Mouse (Mus musculus) heart, adult 2 months (tissue): ENCODE data around the gene Cacng4. TPM values are rescaled to one million over a fixed set of nuclear protein-coding genes. Genes with fewer than 3 reads are reported as not detected.

Source experiments
- DNase-seq, 2 experiments: peaks; one replicate each; pipeline ENCODE4 v3.0.0; 2021
- H3K27ac ChIP-seq: fragments of 200-600 bp; 2 replicates; pipeline ENCODE4 v1.8.1; 2022
- H3K27me3 ChIP-seq: fragments of 200-500 bp; 2 replicates; pipeline ENCODE4 v1.6.1; 2012; ENCODE audit warnings: mild to moderate bottlenecking, low read length, inconsistent platforms, mixed read lengths; ENCODE audit not compliant: control insufficient read depth, insufficient read depth
- H3K36me3 ChIP-seq: fragments of 200-500 bp; 2 replicates; pipeline ENCODE4 v1.6.1; 2012; ENCODE audit warnings: low read length, inconsistent platforms; ENCODE audit not compliant: control insufficient read depth, insufficient read depth
- H3K4me1 ChIP-seq: fragments of 200-500 bp; 2 replicates; pipeline ENCODE4 v1.6.1; 2011; ENCODE audit warnings: low read length; ENCODE audit not compliant: control insufficient read depth, insufficient read depth
- H3K4me3 ChIP-seq: fragments of 200-600 bp; 2 replicates; pipeline ENCODE4 v1.8.1; 2022
- H3K79me2 ChIP-seq: fragments of 200-500 bp; replicated peaks from 2 replicates; pipeline ENCODE4 v1.6.1; 2012; ENCODE audit warnings: mild to moderate bottlenecking, inconsistent platforms, low read length, moderate library complexity, mixed read lengths; ENCODE audit not compliant: control insufficient read depth, insufficient read depth
- H3K9ac ChIP-seq: fragments of 200-500 bp; 2 replicates; pipeline ENCODE4 v1.6.1; 2012; ENCODE audit warnings: low read depth, mild to moderate bottlenecking, control low read depth, inconsistent platforms, low read length, mixed read lengths
- CTCF ChIP-seq: fragments of 200-600 bp; IDR thresholded peaks from 2 replicates; pipeline ENCODE4 v1.8.1; 2022; ENCODE audit warnings: antibody characterized with exemption, mild to moderate bottlenecking, moderate library complexity
- EP300 ChIP-seq: fragments of 200-500 bp; IDR thresholded peaks from 2 replicates; pipeline ENCODE4 v1.6.1; 2011; ENCODE audit warnings: low read depth, low read length, control low read depth; ENCODE audit not compliant: insufficient read depth
- POLR2A ChIP-seq: fragments of 200-500 bp; IDR thresholded peaks from 2 replicates; pipeline ENCODE4 v1.6.1; 2011; ENCODE audit warnings: mild to moderate bottlenecking, low read depth, low read length, control low read depth; ENCODE audit not compliant: insufficient read depth
- WGBS: fragments of 180-500 bp; shearing (Covaris S2); methylation state at CpG from one replicate; pipeline ENCODE4 v1.1.7; 2018; 5-methylcytosine and 5-hydroxymethylcytosine counted together
- intact Hi-C: fragments of 180-260 bp; cut with DNase I; formaldehyde crosslinking; loops from one replicate; pipeline ENCODE4 v1.15.1; 2025
- polyA plus RNA-seq: library from polyadenylated mRNA; depleted of rRNA; stranded (reverse); fragments of >200 nt; gene quantifications from 2 replicates; pipeline ENCODE4 v1.2.3, GENCODE M21; 2012
- total RNA-seq, 2 experiments: library from RNA; stranded (reverse); gene quantifications; 2 replicates each; pipeline ENCODE4 v1.2.3; 2021

Gene Cacng4
- total and polyA plus RNA-seq, 3 experiments, result 0.18 TPM; not detected in 2

GRCm38 (mm10) chr11:107808508-107808907 lies 14.2 kb upstream of the Cacng4 start:
- Histone ChIP-seq H3K27ac (no peak overlapping the region), H3K4me3 (no peak overlapping the region), H3K36me3 (no peaks in the 10 kb centered on the region), H3K4me1 (no peaks in the 10 kb centered on the region), H3K27me3 (no peaks in the 10 kb centered on the region; the same call in 1 of the 2 replicates), H3K79me2 (no peaks in the 10 kb centered on the region), H3K9ac (no peak overlapping the region)
- intact Hi-C loops, result no loop called here
- 61% methylated on average over 8 of the region's 8 CpGs for WGBS
- TF ChIP-seq CTCF (peak; percentile 32), POLR2A (no peak), EP300 (no peak)
- no peak for DNase-seq

- no peaks in the 10 kb centered on the region for H3K4me1 ChIP-seq
- WGBS, result 57% methylated on average over 1 of the region's 1 CpGs
- H3K36me3 ChIP-seq, result no peaks in the 10 kb centered on the region
- intact Hi-C loops, result no loop called here
- TF ChIP-seq POLR2A (no peak), CTCF (no peak), EP300 (no peak)
- no peaks in the 10 kb centered on the region for H3K79me2 ChIP-seq
- no peaks in the 10 kb centered on the region; the same call in 1 of the 2 replicates for H3K27me3 ChIP-seq
- DNase-seq, result no peak
- H3K9ac ChIP-seq, result no peak overlapping the region
- H3K27ac ChIP-seq, result no peak overlapping the region
- H3K4me3 ChIP-seq, result no peak overlapping the region
These were observed 11.7 kb upstream of the Cacng4 start for GRCm38 (mm10) chr11:107806058-107806457.

GRCm38 (mm10) chr11:107801946-107802345 lies 7.6 kb upstream of the Cacng4 start:
- Histone ChIP-seq H3K79me2 (no peaks in the 10 kb centered on the region), H3K4me3 (no peak overlapping the region), H3K27me3 (no peaks in the 10 kb centered on the region; the same call in 1 of the 2 replicates), H3K27ac (no peak overlapping the region), H3K9ac (no peak overlapping the region), H3K4me1 (no peaks in the 10 kb centered on the region), H3K36me3 (no peaks in the 10 kb centered on the region)
- DNase-seq, result no peak
- 29% methylated on average over 3 of the region's 3 CpGs for WGBS
- TF ChIP-seq POLR2A (no peak), CTCF (no peak), EP300 (no peak)
- intact Hi-C loops, result no loop called here

GRCm38 (mm10) chr11:107799331-107799730 lies 5.0 kb upstream of the Cacng4 start:
- no peak for DNase-seq
- H3K9ac ChIP-seq, result no peak overlapping the region
- H3K4me1 ChIP-seq, result no peaks in the 10 kb centered on the region
- no peak overlapping the region for H3K27ac ChIP-seq
- H3K36me3 ChIP-seq, result no peaks in the 10 kb centered on the region
- H3K27me3 ChIP-seq, result peaks cover 2% of the 10 kb centered on the region; the same call in 1 of the 2 replicates
- no peaks in the 10 kb centered on the region for H3K79me2 ChIP-seq
- 29% methylated on average over 9 of the region's 9 CpGs for WGBS
- intact Hi-C loops, result no loop called here
- TF ChIP-seq EP300 (no peak), POLR2A (no peak), CTCF (no peak)
- no peak overlapping the region for H3K4me3 ChIP-seq

GRCm38 (mm10) chr11:107796346-107796745 lies 2.0 kb upstream of the Cacng4 start:
- TF ChIP-seq POLR2A, result no peak
- no peak for TF ChIP-seq CTCF
- no peak for TF ChIP-seq EP300
- H3K4me3 ChIP-seq, result no peak overlapping the region
- intact Hi-C loops, result no loop called here
- no peaks in the 10 kb centered on the region for H3K36me3 ChIP-seq
- DNase-seq, result no peak
- no peak overlapping the region for H3K9ac ChIP-seq
- no peaks in the 10 kb centered on the region for H3K79me2 ChIP-seq
- no peak overlapping the region for H3K27ac ChIP-seq
- 23% methylated on average over 7 of the region's 7 CpGs for WGBS
- H3K4me1 ChIP-seq, result no peaks in the 10 kb centered on the region
- H3K27me3 ChIP-seq, result peaks cover 10% of the 10 kb centered on the region

- DNase-seq, result no peak
- Histone ChIP-seq H3K4me3 (no peak overlapping the region), H3K27me3 (peaks cover 10% of the 10 kb centered on the region), H3K36me3 (no peaks in the 10 kb centered on the region), H3K4me1 (no peaks in the 10 kb centered on the region), H3K9ac (no peak overlapping the region), H3K79me2 (no peaks in the 10 kb centered on the region), H3K27ac (no peak overlapping the region)
- intact Hi-C loops, result no loop called here
- no peak for TF ChIP-seq CTCF
- TF ChIP-seq POLR2A, result no peak
- TF ChIP-seq EP300, result no peak
- 6% methylated on average over 9 of the region's 9 CpGs for WGBS
These were observed 1.2 kb upstream of the Cacng4 start for GRCm38 (mm10) chr11:107795384-107796035.
